In the genomic region with DNA sequence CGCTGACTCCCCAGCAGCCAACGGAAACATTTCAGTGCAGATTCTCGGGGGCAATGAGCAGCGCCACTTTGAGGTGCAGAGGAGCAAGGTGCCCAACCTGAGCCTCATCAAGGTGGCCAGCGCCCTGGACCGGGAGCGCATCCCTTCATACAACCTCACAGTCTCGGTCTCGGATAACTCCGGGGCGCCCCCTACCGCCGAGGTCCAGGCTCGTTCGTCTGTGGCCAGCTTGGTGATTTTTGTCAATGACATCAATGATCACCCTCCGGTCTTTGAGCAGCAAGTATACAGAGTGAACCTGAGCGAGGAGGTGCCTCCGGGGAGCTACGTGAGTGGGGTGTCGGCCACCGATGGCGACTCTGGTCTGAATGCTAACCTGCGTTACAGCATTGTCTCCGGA, we compare ENCODE assay signal across 8 mouse cellular contexts. TPM values are rescaled to one million over a fixed set of nuclear protein-coding genes. Genes with fewer than 3 reads are reported as not detected.
A peak's percentile ranks its signal among the peaks of the same experiment; 100 is the strongest.
DNase-seq lines count a peak whose midpoint lies in the region; ATAC-seq and TF ChIP-seq lines count a peak whose summit lies in the region.

No protein-coding gene starts in this region.

- intact Hi-C loops in heart, postnatal 14 days (cut with DNase I) = loop anchor here (5.0 kb wide), 3 partner anchors 49 to 1229 kb away; no protein-coding TSS in a partner anchor

- no peak for DNase-seq in ES-E14 (ENCODE audit: low read depth, low spot score)
- peak; percentile 75 to 79 for DNase-seq in heart, postnatal 14 days
- peak; percentile 89 for DNase-seq in layer of hippocampus, adult 11-12 months (ENCODE audit: low spot score)
- peak; percentile 54 to 63 for DNase-seq in lung, adult 18-20 months
- DNase-seq in ovary, postnatal 14 days (ENCODE audit: low spot score) = peak; percentile 52

- no peak for ATAC-seq in forebrain, embryonic 15.5 days (replicated peaks)
- no peak for ATAC-seq in activated CD4-positive, CD25-positive, alpha-beta regulatory T cell, adult 4 months

- H3K9me3 ChIP-seq in ES-E14 (ENCODE audit: control insufficient read depth, insufficient read depth, low read depth, low read length) = no peaks in the 10 kb centered on the region
- H3K9me3 ChIP-seq in forebrain, embryonic 15.5 days = no peaks in the 10 kb centered on the region

- H3K27ac ChIP-seq in ES-E14 (ENCODE audit: insufficient read depth, low read depth, low read length, poor library complexity, severe bottlenecking) = no peak overlapping the region
- H3K27ac ChIP-seq in brown adipose tissue, adult 24 weeks (replicated peaks; ENCODE audit: low read depth, low read length) = peak overlapping the region; percentile 38; the same call in 1 of the 2 replicates
- peak overlapping the region; percentile 95 for H3K27ac ChIP-seq in forebrain, embryonic 15.5 days (replicated peaks)

- peaks cover 0 to 4% of the 10 kb centered on the region in 2 experiments; a peak in 1 of 4 replicates for H3K4me1 ChIP-seq in ES-E14 (ENCODE audit: control insufficient read depth in 2 of 2, insufficient read depth in 2 of 2, low read length in 2 of 2, poor library complexity in 1 of 2)
- H3K4me1 ChIP-seq in brown adipose tissue, adult 24 weeks (ENCODE audit: control insufficient read depth, insufficient read depth, insufficient read length, low read length) = peaks cover 9% of the 10 kb centered on the region
- H3K4me1 ChIP-seq in forebrain, embryonic 15.5 days = peaks cover 71% of the 10 kb centered on the region

- 12% methylated on average over 24 of the region's 24 CpGs for WGBS in forebrain, embryonic 15.5 days

- H3K9ac ChIP-seq in ES-E14 (ENCODE audit: insufficient read depth, low read depth, low read length, poor library complexity, severe bottlenecking) = no peak overlapping the region
- peak overlapping the region; percentile 90 for H3K9ac ChIP-seq in forebrain, embryonic 15.5 days (replicated peaks)

- peak overlapping the region; percentile 30 to 55; a peak in 3 of 4 replicates for H3K4me3 ChIP-seq in ES-E14 (ENCODE audit: insufficient read depth in 1 of 2, low read depth in 1 of 2, low read length in 2 of 2, poor library complexity in 1 of 2, severe bottlenecking in 1 of 2)
- peak overlapping the region; percentile 86 for H3K4me3 ChIP-seq in brown adipose tissue, adult 24 weeks (ENCODE audit: insufficient read depth, low read depth, low read length)
- H3K4me3 ChIP-seq in forebrain, embryonic 15.5 days = peak overlapping the region; percentile 80

- peak overlapping the region; percentile 89 for H3K4me2 ChIP-seq in forebrain, embryonic 15.5 days (replicated peaks)

- no peaks in the 10 kb centered on the region for H3K36me3 ChIP-seq in ES-E14 (ENCODE audit: control insufficient read depth, insufficient read depth, low read length, poor library complexity, severe bottlenecking)
- H3K36me3 ChIP-seq in forebrain, embryonic 15.5 days = peaks cover 25% of the 10 kb centered on the region

- H3K27me3 ChIP-seq in forebrain, embryonic 15.5 days = no peaks in the 10 kb centered on the region

- in situ Hi-C loops in ES-E14 (cut with MboI; ENCODE audit: low sequenced_read_pairs in 2 of 2, unreplicated experiment in 2 of 2) = loop anchor here (10.0 to 25.0 kb wide), 4 partner anchors 817 to 1499 kb away; no protein-coding TSS in a partner anchor

TF ChIP-seq in ES-E14, 5 proteins besides CTCF, POLR2A, EP300 and RAD21:
- TF ChIP-seq HCFC1 (IDR thresholded peaks at IDR 0.05; ENCODE audit: borderline replicate concordance, insufficient read depth, low read length) = no peak
- no peak for TF ChIP-seq ZNF384 (IDR thresholded peaks at IDR 0.05; ENCODE audit: low read depth, low read length)
- no peak for TF ChIP-seq CHD2 (IDR thresholded peaks at IDR 0.05; ENCODE audit: low read depth, low read length)
- no peak for TF ChIP-seq ZC3H11A (IDR thresholded peaks at IDR 0.05; ENCODE audit: borderline replicate concordance, low read depth, low read length)
- no peak for TF ChIP-seq MAFK (IDR thresholded peaks at IDR 0.05; ENCODE audit: insufficient read depth, low read depth, low read length)
TF ChIP-seq in ES-E14: peak in this region for 0.

RNA-seq across cellular contexts. Expression of gene Fat4, which starts 1.4 kb away (rescaled TPM):
- total RNA-seq in ES-E14 (2012; rRNA removed) = 0.21 and 0.94 TPM in 2 replicates
- polyA plus RNA-seq in brown adipose tissue, adult 24 weeks (2012; ENCODE audit: insufficient read depth, insufficient read length, missing spikeins) = 0.91 and 1.3 TPM in 2 replicates
- 11.2 and 11.3 TPM in 2 replicates for polyA plus RNA-seq in forebrain, embryonic 15.5 days (2015; fragmentation: Nextera tagmentation; extraction: Ambion mirVana)
- total RNA-seq in heart, postnatal 14 days (2021) = 10 to 100 TPM; 12.4 to 14.2 TPM
- polyA plus RNA-seq in activated CD4-positive, CD25-positive, alpha-beta regulatory T cell, adult 4 months (2017; shearing (Covaris generic)) = not detected
